Mouse (Mus musculus) heart, adult 2 months (tissue): ENCODE measurements around the gene Oaz2.

Experiments
- CTCF ChIP-seq: fragments of 200-600 bp; IDR thresholded peaks from 2 replicates; pipeline ENCODE4 v1.8.1; 2022; ENCODE audit warnings: antibody characterized with exemption, mild to moderate bottlenecking, moderate library complexity
- EP300 ChIP-seq: fragments of 200-500 bp; IDR thresholded peaks from 2 replicates; pipeline ENCODE4 v1.6.1; 2011; ENCODE audit warnings: low read depth, low read length, control low read depth; ENCODE audit not compliant: insufficient read depth

- TF ChIP-seq CTCF (no peak), EP300 (no peak)
Measured at GRCm38 (mm10) chr9:65728588-65728987, 60.8 kb downstream of the Oaz2 start.
